Mouse (Mus musculus) limb, embryonic 13.5 days (tissue): ENCODE data around the gene Farsa. TPM values are rescaled to one million over a fixed set of nuclear protein-coding genes. Genes with fewer than 3 reads are reported as not detected.

Source experiments
- microRNA-seq: library from miRNA; unstranded; fragments of <30 nt; microRNA quantifications from one replicate; pipeline ENCODE4, GENCODE M21; 2016
- polyA plus RNA-seq: library from polyadenylated mRNA; unstranded; fragments of >200 nt; fragmentation: Nextera tagmentation; extraction: Ambion mirVana; gene quantifications from 2 replicates; pipeline ENCODE4 v1.2.1, GENCODE M21; 2015

Gene Farsa
- polyA plus RNA-seq, 1 experiment from 2014 or later, result 109 TPM

Small RNA genes within 50 kb of the gene (microRNA-seq; reads per million reads assigned to microRNA genes)
- 1.2 reads per million for gene Mir7069

Other genes with a start within 250 kb of the Farsa start
- gene Ier2, start 194.1 kb upstream of the Farsa start, polyA plus RNA-seq, result 71.9 and 73.0 TPM in 2 replicates
- 70.8 and 72.7 TPM in 2 replicates for gene Trmt1, start 170.7 kb upstream of the Farsa start, polyA plus RNA-seq
- gene Nacc1, start 169.1 kb upstream of the Farsa start, polyA plus RNA-seq, result 15.0 and 15.2 TPM in 2 replicates
- 4.1 and 4.9 TPM in 2 replicates for gene Lyl1, start 155.5 kb upstream of the Farsa start, polyA plus RNA-seq
- gene G430095P16Rik, start 134.0 kb upstream of the Farsa start, polyA plus RNA-seq, result 7.1 and 9.8 TPM in 2 replicates
- gene Nfix, start 56.6 kb upstream of the Farsa start, polyA plus RNA-seq, result 46.9 and 48.0 TPM in 2 replicates
- 6.3 TPM in 2 replicates for gene Dand5, start 34.2 kb upstream of the Farsa start, polyA plus RNA-seq
- gene Gadd45gip1, start 25.5 kb upstream of the Farsa start, polyA plus RNA-seq, result 48.1 and 48.4 TPM in 2 replicates
- 106 TPM in 2 replicates for gene Rad23a, start 16.3 kb upstream of the Farsa start, polyA plus RNA-seq
- gene Calr, start 10.1 kb upstream of the Farsa start, polyA plus RNA-seq, result 943 and 1,018 TPM in 2 replicates
- 82.7 and 92.5 TPM in 2 replicates for gene Syce2, start 15.1 kb downstream of the Farsa start, polyA plus RNA-seq
- gene Gcdh, start 36.9 kb downstream of the Farsa start, polyA plus RNA-seq, result 41.7 and 42.1 TPM in 2 replicates
- gene Klf1, start 44.9 kb downstream of the Farsa start, polyA plus RNA-seq, result 2.4 and 4.4 TPM in 2 replicates
- 16.4 and 18.5 TPM in 2 replicates for gene Dnase2a, start 51.6 kb downstream of the Farsa start, polyA plus RNA-seq
- gene Mast1, start 80.4 kb downstream of the Farsa start, polyA plus RNA-seq, result 0.32 and 0.55 TPM in 2 replicates
- gene Rtbdn, start 90.0 kb downstream of the Farsa start, polyA plus RNA-seq, result 0.20 and 0.47 TPM in 2 replicates
- gene Gm49661, start 112.4 kb downstream of the Farsa start, polyA plus RNA-seq, result not detected in 2 replicates
- gene Prdx2, start 112.6 kb downstream of the Farsa start, polyA plus RNA-seq, result 961 and 978 TPM in 2 replicates
- gene Rnaseh2a, start 112.8 kb downstream of the Farsa start, polyA plus RNA-seq, result 90.9 and 93.2 TPM in 2 replicates
- gene Junb, start 121.7 kb downstream of the Farsa start, polyA plus RNA-seq, result 8.2 and 8.4 TPM in 2 replicates
- gene Hook2, start 133.6 kb downstream of the Farsa start, polyA plus RNA-seq, result 18.6 and 18.8 TPM in 2 replicates
- not detected in 2 replicates for gene Best2, start 157.5 kb downstream of the Farsa start, polyA plus RNA-seq
- 132 TPM in 2 replicates for gene Asna1, start 168.3 kb downstream of the Farsa start, polyA plus RNA-seq
- gene Trir, start 169.8 kb downstream of the Farsa start, polyA plus RNA-seq, result 114 and 132 TPM in 2 replicates
- 31.0 and 32.2 TPM in 2 replicates for gene Tnpo2, start 179.9 kb downstream of the Farsa start, polyA plus RNA-seq
- gene Fbxw9, start 203.1 kb downstream of the Farsa start, polyA plus RNA-seq, result 31.6 and 32.2 TPM in 2 replicates
- 0.75 and 0.76 TPM in 2 replicates for gene Gm5741, start 211.0 kb downstream of the Farsa start, polyA plus RNA-seq
- gene Dhps, start 214.8 kb downstream of the Farsa start, polyA plus RNA-seq, result 60.0 and 60.5 TPM in 2 replicates
- gene Wdr83os, start 223.8 kb downstream of the Farsa start, polyA plus RNA-seq, result 111 and 127 TPM in 2 replicates
- gene Wdr83, start 224.3 kb downstream of the Farsa start, polyA plus RNA-seq, result 43.0 and 45.1 TPM in 2 replicates
- gene Man2b1, start 226.3 kb downstream of the Farsa start, polyA plus RNA-seq, result 29.2 and 32.2 TPM in 2 replicates